Mouse (Mus musculus): ENCODE measurements around the gene Usp16.

Usp16 gene

DNA sequence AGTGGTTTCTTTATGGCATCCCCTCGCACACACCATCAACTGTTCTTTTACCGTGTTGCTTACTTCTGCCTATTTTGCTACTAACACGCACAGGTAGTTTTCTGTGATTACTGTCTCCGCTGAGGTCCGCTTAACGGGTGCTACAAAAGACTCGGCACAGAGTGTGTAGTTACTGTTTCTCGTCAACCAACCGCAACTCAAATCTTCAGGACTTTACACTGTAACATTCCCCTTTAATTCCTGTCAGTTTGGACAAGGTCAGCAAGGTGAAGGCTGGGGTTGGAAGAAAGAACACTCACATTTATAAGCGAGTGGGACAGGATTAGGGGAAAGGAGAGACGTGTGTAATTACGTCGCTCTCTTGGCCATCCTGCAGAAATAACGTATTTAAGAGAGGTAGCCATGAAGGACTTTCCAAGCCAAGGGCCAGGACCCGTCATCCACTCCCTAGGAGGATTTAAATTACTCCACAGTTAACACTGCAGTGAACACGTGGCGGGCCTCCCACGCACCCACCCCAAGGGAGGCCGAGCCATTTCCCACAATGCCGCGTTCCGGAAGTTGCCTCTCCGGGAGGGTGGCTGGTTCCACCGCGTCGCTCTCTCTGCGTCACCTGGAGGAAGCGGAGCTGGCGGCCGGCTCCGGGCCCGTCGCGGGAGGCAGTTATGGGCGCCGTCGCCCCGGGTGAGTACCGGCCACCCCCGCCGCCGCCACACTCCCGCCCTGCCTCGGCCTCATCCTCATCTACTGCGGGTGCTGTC lies at the start of gene Usp16:
Gene Usp16 (plus strand): TSS at position 285 of the 761 bp plus-strand sequence.
- DNase-seq (ENCODE audit: low spot score): peak; percentile 94

GRCm38 (mm10) chr16:87405001-87405400 lies 49.5 kb upstream of the Usp16 start:
- DNase-seq (ENCODE audit: low spot score): peak; percentile 30

DNA sequence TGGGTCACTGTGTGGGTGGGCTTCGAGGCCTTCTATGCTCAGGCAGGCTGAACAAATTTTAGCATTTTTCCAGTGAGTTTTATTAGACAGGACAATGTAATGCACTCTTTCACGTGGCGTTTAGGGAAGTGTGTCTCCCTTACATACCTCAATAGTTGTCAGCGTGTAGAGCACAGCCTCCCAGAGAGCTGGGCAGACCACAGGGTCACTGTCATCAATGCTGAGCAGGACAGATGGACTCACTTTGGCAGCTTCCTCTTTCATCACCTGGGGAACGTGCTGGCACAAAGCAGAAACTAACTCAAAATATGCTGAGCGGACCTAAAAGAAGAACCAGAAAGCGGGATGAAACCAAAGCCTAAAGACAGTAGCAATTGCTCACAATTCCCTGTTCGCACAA lies 33.8 kb upstream of the Usp16 start:
- no peak for DNase-seq (ENCODE audit: low spot score)

DNA sequence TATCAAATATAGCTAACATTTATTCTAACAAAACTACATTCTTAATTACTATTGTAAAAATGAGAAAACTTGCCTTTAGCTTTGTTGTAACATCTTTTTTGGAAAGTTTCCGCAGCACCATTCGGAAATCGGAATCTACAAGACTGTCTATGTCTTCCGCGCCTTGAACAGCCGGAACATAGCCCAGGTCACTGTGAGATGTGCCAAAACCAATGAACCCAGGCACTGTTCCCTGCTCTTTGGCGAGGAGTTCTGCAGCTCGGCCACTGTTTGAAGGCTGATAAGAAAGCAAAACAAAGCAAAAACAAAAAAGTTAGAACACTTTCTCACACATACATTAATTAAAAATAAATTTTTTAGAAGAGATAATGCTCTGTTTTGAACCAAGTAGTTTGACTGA lies 27.0 kb upstream of the Usp16 start:
- no peak for DNase-seq (ENCODE audit: low spot score)

- peak; percentile 100 for DNase-seq (ENCODE audit: low spot score)
Observed at GRCm38 (mm10) chr16:87432033-87432814, 22.3 kb upstream of the Usp16 start, which contains the start of gene Ltn1. Gene Ltn1 (minus strand): TSS chr16:87432612.

GRCm38 (mm10) chr16:87434266-87434665 lies 20.2 kb upstream of the Usp16 start:
- no peak for DNase-seq (ENCODE audit: low spot score)

DNA sequence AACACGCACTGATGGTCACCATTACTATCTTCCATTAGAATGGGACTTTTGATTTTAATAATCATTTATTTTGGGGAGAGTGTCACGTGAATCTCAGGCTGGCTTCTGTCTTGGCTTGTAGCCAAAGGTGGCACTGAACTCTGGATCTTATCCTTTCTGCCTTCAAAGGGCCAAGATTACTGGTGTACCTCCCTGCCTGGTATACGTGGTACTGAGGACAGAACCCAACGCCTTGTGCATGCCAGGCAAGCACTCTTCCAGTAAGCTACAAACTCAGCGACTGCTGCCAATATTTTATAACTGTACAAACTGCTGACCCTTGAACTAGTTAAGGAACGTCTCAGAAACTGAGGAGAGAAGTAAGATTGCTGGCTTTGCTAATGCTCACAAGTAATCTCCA lies 19.6 kb upstream of the Usp16 start:
- DNase-seq (ENCODE audit: low spot score): peak; percentile 66

- no peak for DNase-seq (ENCODE audit: low spot score)
Observed at GRCm38 (mm10) chr16:87435411-87436205, 18.9 kb upstream of the Usp16 start.

- DNase-seq (ENCODE audit: low spot score): no peak
Observed at GRCm38 (mm10) chr16:87437096-87437495, 17.4 kb upstream of the Usp16 start.

- no peak for DNase-seq (ENCODE audit: low spot score)
Observed at GRCm38 (mm10) chr16:87438697-87439096, 15.8 kb upstream of the Usp16 start.

- peak; percentile 97 for DNase-seq (ENCODE audit: low spot score)
Observed at GRCm38 (mm10) chr16:87440184-87440686, 14.3 kb upstream of the Usp16 start, which contains the start of gene Rwdd2b. Gene Rwdd2b (minus strand): TSS chr16:87440573.

DNA sequence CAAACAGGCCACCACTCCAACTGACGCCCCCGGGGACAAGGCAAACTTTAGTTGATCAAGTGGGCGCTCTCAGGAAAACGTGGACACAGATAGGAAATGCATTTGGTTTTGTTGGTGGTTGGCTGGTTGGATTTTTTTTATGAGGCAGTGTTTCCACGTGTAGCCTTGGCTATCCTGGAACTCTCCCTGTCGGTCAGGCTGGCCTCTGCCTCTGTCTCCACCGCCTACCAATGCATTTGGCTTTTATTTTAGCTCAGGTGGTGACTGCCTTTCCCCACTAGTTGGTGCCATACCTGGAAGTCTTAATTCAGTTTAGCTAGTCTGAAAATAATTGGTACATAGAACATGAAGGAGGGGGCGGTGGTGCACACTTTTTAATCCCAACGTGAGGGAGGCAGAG lies 13.4 kb upstream of the Usp16 start:
- peak; percentile 42 for DNase-seq (ENCODE audit: low spot score)

DNA sequence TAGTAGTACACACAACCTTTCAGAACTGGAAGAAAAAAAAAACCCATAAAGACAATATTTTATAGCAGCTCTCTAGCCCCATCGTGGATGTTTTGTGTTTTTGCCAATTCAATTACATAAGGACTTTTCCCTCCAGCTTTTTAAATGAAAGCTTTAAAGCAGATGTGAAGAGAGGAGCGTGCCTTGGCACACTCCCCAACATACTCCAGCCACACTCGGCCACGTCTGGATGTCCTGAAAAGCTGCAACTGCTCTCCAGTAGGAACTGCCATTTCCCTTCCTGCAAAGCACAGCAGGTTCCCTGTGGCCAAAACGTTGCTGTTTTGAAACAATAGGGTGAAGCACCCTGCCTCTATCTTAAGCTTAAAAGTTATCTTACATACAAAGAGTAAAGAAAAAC lies 12.2 kb upstream of the Usp16 start:
- no peak for DNase-seq (ENCODE audit: low spot score)

DNA sequence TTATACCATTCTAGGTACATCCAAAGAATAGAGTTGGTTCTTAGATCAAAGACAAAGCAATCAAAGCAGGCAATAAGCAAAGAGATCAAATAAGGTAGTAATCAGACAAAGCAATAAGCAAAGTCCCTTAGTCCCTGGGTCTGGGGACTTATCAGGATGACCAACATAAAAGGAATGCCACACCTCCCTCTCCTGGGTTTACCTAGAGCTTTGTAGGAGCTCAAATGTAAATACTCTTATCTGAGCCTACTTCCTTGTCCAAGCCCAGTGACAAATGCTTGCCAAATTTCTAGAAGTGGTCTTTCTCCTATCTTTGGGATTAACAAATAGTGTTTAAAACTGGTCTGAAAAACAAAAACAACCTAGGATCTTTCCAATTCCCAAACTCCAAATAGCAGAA lies 11.3 kb upstream of the Usp16 start:
- DNase-seq (ENCODE audit: low spot score): no peak

- no peak for DNase-seq (ENCODE audit: low spot score)
Observed at GRCm38 (mm10) chr16:87444071-87444470, 10.4 kb upstream of the Usp16 start.

GRCm38 (mm10) chr16:87445110-87445509 lies 9.4 kb upstream of the Usp16 start:
- DNase-seq (ENCODE audit: low spot score): peak; percentile 31

DNA sequence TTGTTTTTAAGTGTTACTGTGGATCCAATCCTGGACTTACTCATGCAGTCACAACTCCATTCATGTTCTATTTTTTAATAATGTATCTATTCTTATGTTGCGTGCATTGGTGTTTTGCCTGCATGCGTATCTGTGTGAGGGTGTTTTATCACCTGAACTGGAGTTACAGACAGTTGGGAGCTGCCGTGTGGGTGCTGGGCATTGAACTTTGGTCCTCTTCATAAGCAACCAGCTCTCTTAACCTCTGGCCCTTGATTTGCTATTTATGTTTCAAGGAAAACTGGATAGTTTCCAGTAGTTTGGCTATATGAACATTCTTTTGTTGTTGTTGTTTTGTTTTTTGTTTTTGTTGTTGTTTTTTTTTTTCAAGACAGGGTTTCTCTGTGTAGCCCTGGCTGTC lies 9.0 kb upstream of the Usp16 start:
- DNase-seq (ENCODE audit: low spot score): no peak

DNA sequence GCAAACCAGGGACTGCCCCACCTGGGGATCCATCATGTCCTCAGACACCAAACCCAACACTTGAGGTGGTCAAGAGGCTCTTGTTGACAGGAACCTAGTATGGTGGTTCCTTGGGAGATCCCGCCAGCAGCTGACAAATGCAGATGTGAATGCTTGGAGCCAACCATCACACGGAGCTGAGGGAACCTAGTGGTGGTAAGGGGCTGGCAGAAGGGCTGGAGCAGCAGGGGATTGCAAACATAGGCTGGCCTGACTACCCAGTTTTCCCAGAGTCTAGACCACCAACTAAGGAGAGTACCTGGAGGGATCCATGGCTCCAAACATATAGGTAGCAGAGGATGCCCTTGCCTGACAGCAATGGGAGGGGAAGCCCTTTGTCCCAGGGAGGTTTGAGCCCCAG lies 1.3 kb upstream of the Usp16 start:
- no peak for DNase-seq (ENCODE audit: low spot score)

DNA sequence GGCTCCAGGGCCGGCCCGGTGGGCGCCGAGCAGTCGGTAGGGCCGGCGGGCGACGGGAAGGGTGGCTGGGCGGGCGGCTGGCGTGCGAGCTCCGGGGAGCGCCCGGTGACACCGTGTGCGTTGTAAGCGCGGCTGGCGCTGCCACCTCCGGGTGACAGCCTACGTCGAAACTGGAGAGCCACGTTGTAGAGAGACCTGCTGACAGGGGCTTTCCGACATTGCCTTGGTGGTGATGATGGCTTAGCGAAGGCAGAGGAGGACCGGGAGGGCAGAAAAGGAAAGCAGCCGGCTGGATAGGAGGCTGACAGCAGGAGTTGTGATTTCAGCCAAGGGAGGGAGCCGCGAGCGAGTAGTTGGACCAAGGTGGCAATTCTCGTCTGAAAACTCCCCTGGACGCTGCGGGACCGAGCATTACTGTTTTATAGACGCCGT lies 693 bp downstream of the Usp16 start:
- DNase-seq (ENCODE audit: low spot score): peak; percentile 40

DNA sequence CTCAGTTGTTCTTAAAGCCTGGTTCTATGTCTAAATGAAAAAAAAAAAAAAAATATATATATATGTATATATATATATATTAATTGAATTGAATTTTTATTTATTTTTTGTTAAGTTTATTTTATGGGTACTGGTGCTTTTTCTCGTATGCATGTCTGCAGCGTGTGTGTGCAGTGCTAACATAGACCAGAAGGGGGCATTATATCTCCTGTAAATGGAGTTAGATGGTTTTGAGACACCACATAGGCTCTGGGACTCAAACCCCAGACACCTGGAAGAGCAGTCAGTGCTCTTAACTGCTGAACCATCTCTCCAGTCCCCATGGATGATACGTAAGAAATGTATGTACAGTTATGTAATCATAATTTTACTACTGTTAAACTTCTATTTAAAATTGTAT lies 4.2 kb downstream of the Usp16 start:
- no peak for DNase-seq (ENCODE audit: low spot score)

- DNase-seq (ENCODE audit: low spot score): no peak
Observed at GRCm38 (mm10) chr16:87470579-87470978, 16.1 kb downstream of the Usp16 start.

GRCm38 (mm10) chr16:87484367-87484766 lies 29.9 kb downstream of the Usp16 start:
- DNase-seq (ENCODE audit: low spot score): no peak

Measured in adipocyte (in vitro differentiated cells).